23 mouse cellular contexts compared by ENCODE assay signal in genomic region chr2:32528326-32528725, GRCm38 (mm10). TPM values are rescaled to one million over a fixed set of nuclear protein-coding genes. Genes with fewer than 3 reads are reported as not detected.
"Had no signal": no experiment of that assay in that cellular context is flagged by ENCODE, and none has a peak within 500 bp of the region (broad histone marks: within the 10 kb centered on the region; RNA-seq: fewer than 3 reads in every experiment).

No protein-coding gene starts in this region.

- H3K9ac ChIP-seq: lung, embryonic 14.5 days; midbrain, embryonic 12.5 days; neural tube, embryonic 13.5 days; neural tube, embryonic 15.5 days had no signal

- ATAC-seq: midbrain, embryonic 16.5 days had no signal

- H3K27ac ChIP-seq: midbrain, embryonic 12.5 days; neural tube, embryonic 13.5 days; neural tube, embryonic 15.5 days had no signal

- H3K4me3 ChIP-seq: midbrain, embryonic 12.5 days; myocyte; neural tube, embryonic 13.5 days; neural tube, embryonic 15.5 days had no signal

- H3K36me3 ChIP-seq: midbrain, embryonic 12.5 days; neural tube, embryonic 13.5 days; neural tube, embryonic 15.5 days had no signal

- DNase-seq: lung, adult 18-20 months; lung, embryonic 14.5 days; lung, postnatal 10 days; lung, postnatal 4 days; midbrain, embryonic 14.5 days; retina, postnatal 1 day; right cerebral cortex, adult 18-20 months; right cerebral cortex, postnatal 25 days; right cerebral cortex, postnatal 4 days; spleen, adult 18-20 months; thymus, adult 18-20 months; thymus, postnatal 14 days; thymus, postnatal 36 days had no signal

- H3K27me3 ChIP-seq: midbrain, embryonic 12.5 days; neural tube, embryonic 13.5 days; neural tube, embryonic 15.5 days had no signal

- H3K4me2 ChIP-seq: lung, embryonic 14.5 days; midbrain, embryonic 12.5 days; neural tube, embryonic 13.5 days; neural tube, embryonic 15.5 days had no signal

- H3K4me1 ChIP-seq: neural tube, embryonic 13.5 days; neural tube, embryonic 15.5 days had no signal

- H3K9me3 ChIP-seq: midbrain, embryonic 12.5 days; neural tube, embryonic 13.5 days; neural tube, embryonic 15.5 days had no signal

RNA-seq across cellular contexts. Expression of gene 9430097D07Rik, which starts 47.2 kb away (rescaled TPM):
- total RNA-seq: megakaryocyte, adult 5-6 weeks had no signal
- polyA plus RNA-seq: lung, embryonic 14.5 days; lung, embryonic 16.5 days; small intestine, adult 2 months; stomach, embryonic 14.5 days; thymus, postnatal 0 days had no signal
